Mouse (Mus musculus) colon, adult 2 months (tissue): ENCODE measurements around the gene Ubl5. TPM values are rescaled to one million over a fixed set of nuclear protein-coding genes. Genes with fewer than 3 reads are reported as not detected.

Experiments used
- polyA plus RNA-seq: library from polyadenylated mRNA; depleted of rRNA; stranded (reverse); fragments of >200 nt; gene quantifications from 2 replicates; pipeline ENCODE4 v1.2.3, GENCODE M21; 2012; rRNA removed

Ubl5 gene
- polyA plus RNA-seq, result 178 and 362 TPM in 2 replicates

GRCm38 (mm10) chr9:20642101-20642895, at the start of gene Ubl5:
TSS of gene Ubl5 (plus strand) at chr9:20642878.

GRCm38 (mm10) chr9:20644360-20645081, 1.8 kb downstream of the Ubl5 start, which contains the start of gene Fbxl12:
TSS of gene Fbxl12 (minus strand) at chr9:20644767.

DNA sequence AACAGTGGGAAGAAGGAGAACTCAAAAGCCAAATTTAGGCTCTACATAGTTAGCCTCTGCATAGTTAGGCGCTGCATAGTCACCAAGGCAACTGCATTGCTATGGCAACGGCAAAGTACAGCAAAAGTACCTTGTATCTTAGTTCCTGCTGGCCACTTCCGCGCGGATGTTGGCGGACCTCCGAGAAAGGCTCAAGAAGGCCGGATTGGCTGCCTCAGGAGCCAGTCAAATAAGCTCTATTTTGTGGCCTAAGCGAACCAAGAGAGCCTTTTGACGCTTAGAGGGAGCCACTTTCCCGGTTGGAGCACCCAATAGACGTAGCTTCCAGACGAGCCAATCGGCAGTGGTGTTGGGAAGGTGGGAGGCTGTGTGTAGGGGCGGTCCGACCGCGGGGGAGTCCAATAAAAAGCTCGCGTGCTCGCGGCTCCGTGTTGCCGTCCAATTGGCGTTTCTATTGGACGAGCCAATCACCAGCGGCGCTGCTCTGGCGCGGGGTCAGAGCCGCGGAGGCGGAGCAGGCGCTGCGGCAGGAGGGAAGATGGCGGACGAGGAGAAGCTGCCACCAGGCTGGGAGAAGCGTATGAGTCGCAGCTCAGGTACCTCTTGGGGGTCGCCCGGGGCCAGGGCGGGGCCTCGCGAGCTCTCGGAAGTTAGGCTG, 9.1 kb downstream of the Ubl5 start, which contains the start of gene Pin1:
TSS of gene Pin1 (plus strand) at position 494 of the 658 bp plus-strand sequence.

Other genes starting within 250 kb of the Ubl5 start
- 0.64 and 0.83 TPM in 2 replicates for gene Zfp26, start 182.7 kb upstream of the Ubl5 start, polyA plus RNA-seq
- 2.7 and 2.9 TPM in 2 replicates for gene Zfp426, start 150.1 kb upstream of the Ubl5 start, polyA plus RNA-seq
- 2.0 and 2.1 TPM in 2 replicates for gene Zfp266, start 121.5 kb upstream of the Ubl5 start, polyA plus RNA-seq
- gene Zfp846, start 61.6 kb upstream of the Ubl5 start, polyA plus RNA-seq, result 1.2 and 1.4 TPM in 2 replicates
- gene Fbxl12, start 1.9 kb downstream of the Ubl5 start, polyA plus RNA-seq, result 43.6 and 44.4 TPM in 2 replicates
- 15.3 and 18.4 TPM in 2 replicates for gene Pin1, start 9.2 kb downstream of the Ubl5 start, polyA plus RNA-seq
- 2.7 and 3.1 TPM in 2 replicates for gene Olfm2, start 103.5 kb downstream of the Ubl5 start, polyA plus RNA-seq
- gene Col5a3, start 172.2 kb downstream of the Ubl5 start, polyA plus RNA-seq, result 13.6 and 14.2 TPM in 2 replicates
- gene Rdh8, start 175.6 kb downstream of the Ubl5 start, polyA plus RNA-seq, result not detected in 2 replicates
- 49.2 and 51.0 TPM in 2 replicates for gene A230050P20Rik, start 225.8 kb downstream of the Ubl5 start, polyA plus RNA-seq
- 6.7 and 9.2 TPM in 2 replicates for gene Angptl6, start 236.8 kb downstream of the Ubl5 start, polyA plus RNA-seq
- gene Ppan, start 245.3 kb downstream of the Ubl5 start, polyA plus RNA-seq, result 74.6 and 94.0 TPM in 2 replicates